Mouse (Mus musculus) megakaryocyte, embryonic 14.5 days (primary cell): ENCODE data around the gene Braf.

Source experiments
- FLI1 ChIP-seq: IDR thresholded peaks from 2 replicates; pipeline ENCODE4 v1.6.1; 2012; ENCODE audit warnings: low read length, inconsistent platforms, mixed read lengths
- GATA1 ChIP-seq: IDR thresholded peaks from 3 replicates; pipeline ENCODE4 v1.6.1; 2012; ENCODE audit warnings: mixed read lengths, low read length, inconsistent platforms, borderline replicate concordance

DNA sequence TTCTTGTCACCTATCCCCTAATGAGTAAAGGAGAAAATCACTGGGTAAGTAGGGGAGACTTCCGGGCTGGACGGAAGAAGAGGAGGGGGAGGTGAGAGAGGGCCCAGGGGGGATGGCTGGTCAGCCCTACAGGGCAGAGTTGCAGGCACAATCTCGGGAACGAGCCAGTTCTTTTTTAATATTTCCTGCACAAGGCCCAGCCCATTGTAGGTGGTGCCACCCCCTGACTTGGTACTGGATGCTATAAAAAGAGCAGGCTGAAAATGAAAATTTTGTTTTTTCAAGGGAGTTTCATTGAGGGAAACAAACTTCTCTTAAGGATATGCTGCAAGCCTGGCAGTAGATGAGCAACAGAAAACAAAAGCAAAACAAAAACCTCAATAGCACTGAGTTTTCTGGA is 44.7 kb downstream of the Braf start:
- TF ChIP-seq GATA1 (no peak), FLI1 (no peak)
